Mouse (Mus musculus): ENCODE data around the gene Slc47a2.

DNA sequence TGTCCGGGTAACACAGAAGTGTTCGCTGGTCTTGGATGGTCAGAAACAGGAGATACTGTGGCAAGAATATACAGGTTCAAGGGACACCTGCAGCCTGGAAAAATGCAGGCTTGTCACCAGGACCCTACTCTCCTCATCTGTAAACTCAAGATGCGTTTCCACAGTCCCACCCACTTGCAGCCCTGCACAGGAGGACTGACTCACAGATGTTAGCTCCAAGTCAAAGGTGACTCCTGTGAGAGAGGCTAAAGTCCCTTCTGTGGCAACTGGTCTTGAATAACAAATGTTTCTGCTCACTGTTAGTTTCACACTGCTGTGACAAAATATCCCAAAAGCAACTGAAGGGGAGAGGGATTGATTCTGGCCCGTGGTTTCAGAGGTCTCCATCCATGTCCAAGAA is 36.0 kb upstream of the Slc47a2 start:
- TF ChIP-seq CTCF (IDR thresholded peaks at IDR 0.05; ENCODE audit: low read depth, low read length) (no peak), POLR2A (IDR thresholded peaks at IDR 0.05; ENCODE audit: extremely low read depth, insufficient read depth, low read length) (no peak)
